Mouse (Mus musculus) yolk sac, embryonic 10.5 days (tissue): ENCODE measurements around the gene Cmtr1.
"Not testable (repeated sequence)": the region's sequence is repeated elsewhere in the genome, so short reads cannot be mapped to it uniquely, and the experiment has no call there.

ENCODE experiments used
- DNase-seq: peaks from one replicate; pipeline ENCODE4 v3.0.0-alpha.2; 2017; ENCODE audit warnings: low spot score

Gene Cmtr1

GRCm38 (mm10) chr17:29705881-29706280 lies 45.5 kb downstream of the Cmtr1 start:
- no peak for DNase-seq

DNA sequence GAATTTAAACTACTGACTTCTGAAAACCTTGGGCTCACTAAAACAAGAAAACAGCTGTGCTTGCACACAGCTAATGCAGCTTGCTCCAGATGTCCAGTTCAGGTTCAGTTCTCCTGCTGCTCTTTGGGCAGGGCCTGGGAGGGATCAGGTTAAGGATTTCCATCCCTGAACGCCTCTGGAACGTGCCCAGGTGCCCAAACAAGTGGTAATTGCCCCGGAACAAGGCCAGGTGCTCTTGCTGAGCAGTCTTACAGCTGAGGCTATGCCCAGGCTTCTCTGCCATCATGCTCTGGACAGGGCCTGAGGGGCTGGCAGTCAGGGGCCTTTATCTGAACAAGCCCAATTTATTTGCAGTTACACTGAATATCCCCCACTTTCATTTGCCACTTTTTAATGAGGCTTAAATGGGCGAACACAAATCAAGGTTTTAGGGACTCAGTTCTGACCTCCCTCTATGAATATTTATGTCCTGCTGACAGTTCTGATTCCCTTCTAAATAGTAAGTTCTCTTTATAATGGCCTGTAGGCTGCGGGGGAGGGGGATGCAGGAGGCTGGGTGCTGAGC lies 46.7 kb downstream of the Cmtr1 start:
- no peak for DNase-seq

- no peak for DNase-seq
These were observed 48.4 kb downstream of the Cmtr1 start for GRCm38 (mm10) chr17:29708783-29709182.

DNA sequence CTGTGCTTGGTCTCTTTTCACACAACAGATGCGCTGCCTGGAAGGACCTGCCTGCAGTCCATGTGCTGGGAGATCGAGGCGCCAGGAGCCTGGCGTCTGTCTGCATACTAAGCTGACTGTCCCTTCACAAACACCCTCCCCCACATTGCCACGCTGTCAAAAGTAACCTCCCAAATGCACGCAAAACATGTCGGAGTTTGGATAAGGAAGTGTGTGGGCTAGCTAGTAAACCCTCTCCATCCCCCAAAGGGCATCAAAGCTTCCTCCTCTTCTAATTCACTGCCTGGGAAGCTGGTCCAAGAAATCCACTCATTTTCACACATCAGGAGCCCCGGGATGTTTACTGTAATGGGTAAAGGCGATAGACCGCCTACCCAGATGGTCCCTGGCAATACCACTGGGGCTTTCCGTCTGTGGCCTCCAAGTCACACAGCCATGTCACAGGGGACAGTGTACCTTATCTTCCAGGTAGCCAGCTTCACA lies 50.2 kb downstream of the Cmtr1 start:
- no peak for DNase-seq

GRCm38 (mm10) chr17:29711076-29711744 lies 50.8 kb downstream of the Cmtr1 start:
- no peak for DNase-seq

GRCm38 (mm10) chr17:29711745-29712431 lies 51.5 kb downstream of the Cmtr1 start:
- no peak for DNase-seq

GRCm38 (mm10) chr17:29712565-29712964 lies 52.2 kb downstream of the Cmtr1 start:
- no peak for DNase-seq

- not testable (repeated sequence) for DNase-seq
These were observed 53.3 kb downstream of the Cmtr1 start for GRCm38 (mm10) chr17:29713734-29714133.

GRCm38 (mm10) chr17:29716732-29717445 lies 56.5 kb downstream of the Cmtr1 start, which contains the start of gene Ccdc167:
Gene Ccdc167 (minus strand): TSS chr17:29717044.
- DNase-seq: peak; percentile 98

- DNase-seq: no peak
These were observed 58.3 kb downstream of the Cmtr1 start for GRCm38 (mm10) chr17:29718660-29719059.

DNA sequence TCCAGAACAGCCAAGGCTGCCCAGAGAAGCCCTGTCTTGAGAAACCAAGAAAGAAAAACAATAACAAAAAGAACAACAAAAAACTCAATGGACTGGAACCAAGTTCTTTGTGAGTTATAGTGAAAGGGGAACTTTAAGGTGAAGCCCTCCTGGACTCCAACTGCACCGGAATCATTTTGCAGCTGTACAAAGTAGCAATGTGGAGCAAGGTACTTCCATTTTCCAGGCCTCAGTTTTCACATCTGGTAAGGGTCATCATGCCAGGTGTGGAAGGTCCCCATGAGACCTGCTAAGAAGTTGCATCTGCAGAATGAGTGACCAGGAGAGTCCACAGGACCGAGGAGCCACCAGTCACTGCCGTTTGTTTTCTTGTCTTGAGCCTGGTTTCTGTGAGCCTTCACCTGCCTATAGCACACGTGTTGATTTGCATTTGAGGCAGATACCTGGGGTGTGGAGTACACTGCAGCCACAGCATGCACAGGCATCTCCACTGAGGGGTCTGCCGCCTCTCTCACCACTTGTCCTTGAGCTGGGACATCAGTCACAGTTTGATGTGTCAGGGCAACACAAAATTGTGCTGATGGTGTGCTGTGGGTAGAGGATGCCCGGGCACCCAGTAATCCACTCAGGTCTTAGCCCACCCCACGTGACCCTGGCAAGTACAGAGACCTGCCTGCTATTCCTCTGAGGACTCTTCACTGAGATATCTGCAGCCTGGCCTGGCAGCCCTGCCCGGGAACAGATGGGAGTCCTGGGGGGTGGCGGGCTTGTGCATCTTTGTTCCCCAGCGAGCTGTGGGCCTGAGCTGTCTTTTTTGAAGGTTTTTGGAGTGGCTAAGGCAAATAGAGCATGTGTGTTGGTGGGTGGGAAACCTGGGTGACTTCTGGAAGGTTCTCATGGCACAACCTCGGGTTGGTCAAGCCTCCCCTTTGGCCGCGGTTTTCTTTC lies 59.5 kb downstream of the Cmtr1 start:
- no peak for DNase-seq

- DNase-seq: no peak
These were observed 60.5 kb downstream of the Cmtr1 start for GRCm38 (mm10) chr17:29720755-29721365.

DNA sequence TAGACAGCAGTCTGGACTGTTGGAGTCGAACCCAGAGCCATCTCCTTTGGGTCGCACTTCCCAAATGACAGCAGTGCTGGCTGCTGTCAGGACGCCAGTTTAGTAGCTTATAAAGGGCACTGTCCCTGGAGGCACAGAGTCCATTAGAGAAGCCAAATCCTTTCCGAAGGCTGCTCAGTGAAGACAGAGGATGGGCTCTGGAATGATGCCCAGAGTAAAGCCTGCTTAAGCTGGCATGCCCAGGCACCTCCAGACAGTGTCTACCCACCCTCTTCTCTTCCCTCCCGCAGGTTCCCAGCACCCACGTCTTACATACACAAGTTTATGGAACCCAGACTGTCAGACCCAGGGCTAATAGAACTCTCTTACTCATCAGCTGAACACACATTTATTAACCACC lies 64.2 kb downstream of the Cmtr1 start:
- no peak for DNase-seq

DNA sequence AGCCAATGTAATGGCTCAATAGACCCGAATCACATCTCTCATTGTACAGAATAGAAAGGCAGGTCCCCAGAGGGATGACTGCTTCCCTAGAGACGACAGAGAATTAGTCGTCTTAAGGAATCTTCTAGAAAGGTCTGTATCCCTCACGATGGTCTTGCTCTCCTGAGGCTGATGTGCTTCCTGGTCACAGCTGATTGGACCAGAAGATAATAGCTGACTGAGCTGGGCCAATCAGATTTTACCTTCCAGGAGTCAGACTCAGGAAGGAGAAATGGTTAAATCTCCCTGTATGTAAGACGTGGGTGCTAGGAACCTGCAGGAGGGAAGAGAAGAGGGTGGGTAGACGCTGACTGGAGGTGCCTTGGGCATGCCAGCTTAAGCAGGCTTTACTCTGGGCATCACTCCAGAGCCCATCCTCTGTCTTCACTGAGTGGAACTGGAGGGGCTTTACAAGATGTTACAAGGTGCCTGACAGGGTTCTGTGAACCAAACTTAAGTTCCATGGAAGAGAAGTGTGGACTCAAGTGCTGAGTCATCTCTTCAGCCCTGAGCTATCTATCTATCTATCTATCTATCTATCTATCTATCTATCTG lies 64.7 kb downstream of the Cmtr1 start:
- no peak for DNase-seq

DNA sequence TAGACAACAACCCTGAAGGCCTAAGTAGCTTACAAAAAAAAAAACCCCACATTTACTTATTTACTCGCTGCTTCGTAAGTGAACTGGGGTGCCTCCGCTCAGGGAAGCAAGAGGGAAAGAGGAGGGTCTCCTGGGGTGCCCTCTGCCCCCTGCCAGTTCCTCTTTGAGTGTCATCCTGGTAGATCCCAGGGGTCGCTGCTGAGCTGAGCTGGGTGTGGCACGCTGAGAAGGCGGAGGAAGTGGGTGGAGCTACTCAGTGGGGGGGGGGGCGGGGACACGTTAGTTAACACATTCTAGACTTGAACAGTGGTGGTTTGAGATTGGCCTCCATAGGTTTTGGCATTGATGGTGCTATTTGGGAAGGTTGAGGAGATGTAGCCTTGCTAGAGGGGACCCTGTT lies 67.7 kb downstream of the Cmtr1 start:
- no peak for DNase-seq

DNA sequence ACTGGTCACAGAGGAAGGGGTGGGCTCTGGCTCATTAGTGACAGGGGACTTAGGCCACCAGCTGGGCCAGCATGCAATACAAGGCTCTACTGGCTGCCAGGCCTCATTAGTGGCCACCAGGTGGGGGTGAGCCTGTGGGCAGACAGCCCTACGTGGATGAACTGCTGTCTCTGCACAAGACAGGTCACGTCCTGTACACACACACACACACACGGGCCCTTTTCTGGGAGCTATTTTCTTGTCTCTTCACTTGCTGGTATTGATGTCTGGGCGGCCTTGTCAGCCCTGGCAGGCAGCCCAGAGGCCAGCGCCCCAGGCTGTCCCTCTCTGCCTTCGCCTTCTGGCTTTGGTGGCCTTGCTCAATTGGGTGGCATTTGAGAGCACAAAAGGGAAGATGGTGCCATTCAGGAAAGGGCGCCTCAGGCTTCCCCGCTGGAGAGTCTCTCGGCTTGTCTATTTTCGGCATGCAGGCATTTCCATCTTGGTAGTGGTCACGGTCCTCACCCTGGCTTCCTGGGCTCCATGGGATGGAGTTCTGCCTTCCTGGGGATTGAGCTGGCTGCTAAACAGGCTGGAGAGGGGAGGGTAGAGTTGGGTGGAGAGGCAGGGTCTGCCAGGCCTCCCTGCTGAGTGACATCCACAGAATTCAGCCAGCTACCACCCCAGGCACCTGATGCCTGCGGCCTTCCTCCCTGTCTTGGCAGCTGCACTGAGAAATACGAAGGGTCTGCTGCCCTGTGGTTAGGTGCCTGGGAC lies 70.3 kb downstream of the Cmtr1 start:
- no peak for DNase-seq

GRCm38 (mm10) chr17:29731266-29731952 lies 71.0 kb downstream of the Cmtr1 start:
- no peak for DNase-seq

- no peak for DNase-seq
These were observed 71.5 kb downstream of the Cmtr1 start for GRCm38 (mm10) chr17:29731953-29732325.

GRCm38 (mm10) chr17:29732522-29732921 lies 72.1 kb downstream of the Cmtr1 start:
- no peak for DNase-seq
